In the genomic region with DNA sequence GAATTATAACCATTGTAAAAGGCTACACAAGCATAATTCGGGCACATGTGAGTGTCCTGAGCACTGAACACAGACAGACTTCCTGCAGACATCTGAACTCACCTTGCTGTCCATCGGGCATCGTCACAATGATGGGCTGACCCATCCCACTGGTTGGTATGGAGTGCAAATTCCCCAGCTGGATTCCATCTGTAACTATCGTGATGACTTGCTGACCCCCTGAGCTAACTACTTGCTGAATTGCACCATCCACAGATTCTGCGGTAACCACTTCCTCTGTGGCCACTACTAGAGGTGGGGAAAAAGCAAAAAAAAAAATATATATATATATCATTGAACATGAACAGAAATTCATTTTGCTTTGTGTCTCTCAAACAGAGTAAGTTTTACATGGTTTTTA, we compare ENCODE assay signal across 26 mouse cellular contexts.
"Had no signal": no experiment of that assay in that cellular context is flagged by ENCODE, and none has a peak within 500 bp of the region (broad histone marks: within the 10 kb centered on the region; RNA-seq: fewer than 3 reads in every experiment).

No protein-coding gene starts in this region.

- H3K4me2 ChIP-seq: heart, embryonic 11.5 days; heart, embryonic 13.5 days; heart, embryonic 15.5 days; hindbrain, embryonic 13.5 days; hindbrain, embryonic 15.5 days; limb, embryonic 12.5 days; liver, embryonic 11.5 days; liver, embryonic 13.5 days; liver, embryonic 15.5 days had no signal

- H3K9me3 ChIP-seq: heart, embryonic 13.5 days; heart, embryonic 15.5 days; hindbrain, embryonic 13.5 days; hindbrain, embryonic 15.5 days; limb, embryonic 10.5 days; limb, embryonic 12.5 days; liver, embryonic 13.5 days; liver, embryonic 15.5 days had no signal

- H3K27ac ChIP-seq: gastrocnemius, adult 2 months; heart, embryonic 13.5 days; heart, embryonic 15.5 days; hindbrain, embryonic 13.5 days; hindbrain, embryonic 15.5 days; hindbrain, postnatal 0 days; layer of hippocampus, adult 2 months; left cerebral cortex, adult 2 months; limb, embryonic 10.5 days; limb, embryonic 12.5 days; liver, embryonic 13.5 days; liver, embryonic 15.5 days had no signal

- H3K27me3 ChIP-seq: heart, embryonic 13.5 days; heart, embryonic 15.5 days; hindbrain, embryonic 13.5 days; hindbrain, embryonic 15.5 days; limb, embryonic 12.5 days; liver, embryonic 13.5 days; liver, embryonic 15.5 days had no signal

- H3K4me3 ChIP-seq: gastrocnemius, adult 2 months; heart, embryonic 13.5 days; heart, embryonic 15.5 days; hindbrain, embryonic 13.5 days; hindbrain, embryonic 15.5 days; layer of hippocampus, adult 2 months; left cerebral cortex, adult 2 months; limb, embryonic 10.5 days; limb, embryonic 12.5 days; liver, embryonic 13.5 days; liver, embryonic 15.5 days had no signal

- DNase-seq: gastrocnemius, adult 2 months; gastrocnemius, postnatal 10 days; gastrocnemius, postnatal 25 days; heart, adult 18-20 months; heart, postnatal 14 days; heart, postnatal 36 days; kidney, adult 18-20 months; kidney, adult 8-10 months; kidney, postnatal 10 days; kidney, postnatal 25 days; kidney, postnatal 4 days; liver; liver, embryonic 13.5 days had no signal

- ATAC-seq: hindbrain, postnatal 0 days; intestine, embryonic 16.5 days had no signal

- H3K4me1 ChIP-seq: heart, embryonic 13.5 days; heart, embryonic 15.5 days; hindbrain, embryonic 13.5 days; hindbrain, embryonic 15.5 days; limb, embryonic 10.5 days; limb, embryonic 12.5 days; liver, embryonic 13.5 days had no signal

- H3K9ac ChIP-seq: heart, embryonic 13.5 days; heart, embryonic 15.5 days; hindbrain, embryonic 13.5 days; hindbrain, embryonic 15.5 days; limb, embryonic 12.5 days; liver, embryonic 13.5 days; liver, embryonic 15.5 days had no signal
